Mouse (Mus musculus) gastrocnemius, postnatal 10 days (tissue): ENCODE results near the gene Amotl1. TPM values are rescaled to one million over a fixed set of nuclear protein-coding genes. Genes with fewer than 3 reads are reported as not detected.
"Not testable (repeated sequence)": the region's sequence is repeated elsewhere in the genome, so short reads cannot be mapped to it uniquely, and the experiment has no call there.

Source experiments
- DNase-seq: peaks from one replicate; pipeline ENCODE4 v3.0.0; 2021; ENCODE audit warnings: mixed read lengths
- long read RNA-seq, 2 experiments: library from polyadenylated mRNA; stranded (forward); transcript quantifications; one replicate each; pipeline ENCODE4 v2.0.0; 2021
- total RNA-seq, 2 experiments: library from RNA; stranded (reverse); gene quantifications; 2 replicates each; pipeline ENCODE4 v1.2.3; 2021

Gene Amotl1
- 100 to 1,000 TPM; 271 to 282 TPM for total RNA-seq
- long read RNA-seq, experiment 1, full-length matches to known transcripts: 3 of 108 reads
- long read RNA-seq, experiment 1, partial matches to known transcripts: 19 of 108 reads
- long read RNA-seq, experiment 1, other reads (novel, unspliced or antisense): 86 of 108 reads
- long read RNA-seq, experiment 2, partial matches to known transcripts: 10 of 66 reads
- long read RNA-seq, experiment 2, other reads (novel, unspliced or antisense): 56 of 66 reads

GRCm38 (mm10) chr9:14644956-14645355, at the start of gene Amotl1:
TSS of gene Amotl1 (minus strand) at chr9:14645056.
- DNase-seq: no peak

GRCm38 (mm10) chr9:14689376-14690108, 44.7 kb upstream of the Amotl1 start:
- no peak for DNase-seq

- no peak for DNase-seq
Measured at GRCm38 (mm10) chr9:14684363-14684762, 39.5 kb upstream of the Amotl1 start.

GRCm38 (mm10) chr9:14682741-14683140, 37.9 kb upstream of the Amotl1 start:
- no peak for DNase-seq

GRCm38 (mm10) chr9:14680584-14680983, 35.7 kb upstream of the Amotl1 start:
- DNase-seq: no peak

- DNase-seq: no peak
Measured at GRCm38 (mm10) chr9:14675707-14676691, 31.1 kb upstream of the Amotl1 start.

- DNase-seq: no peak
Measured at GRCm38 (mm10) chr9:14674506-14674905, 29.6 kb upstream of the Amotl1 start.

- no peak for DNase-seq
Measured at GRCm38 (mm10) chr9:14673109-14673508, 28.3 kb upstream of the Amotl1 start.

- DNase-seq: not testable (repeated sequence)
Measured at GRCm38 (mm10) chr9:14671965-14672364, 27.1 kb upstream of the Amotl1 start.

GRCm38 (mm10) chr9:14668382-14668781, 23.5 kb upstream of the Amotl1 start:
- no peak for DNase-seq

- no peak for DNase-seq
Measured at GRCm38 (mm10) chr9:14666071-14666470, 21.2 kb upstream of the Amotl1 start.

- DNase-seq: no peak
Measured at GRCm38 (mm10) chr9:14663591-14663990, 18.7 kb upstream of the Amotl1 start.

- no peak for DNase-seq
Measured at GRCm38 (mm10) chr9:14662876-14663275, 18.0 kb upstream of the Amotl1 start.

- no peak for DNase-seq
Measured at GRCm38 (mm10) chr9:14662138-14662537, 17.3 kb upstream of the Amotl1 start.

- DNase-seq: no peak
Measured at GRCm38 (mm10) chr9:14657926-14658325, 13.1 kb upstream of the Amotl1 start.

GRCm38 (mm10) chr9:14654010-14654409, 9.2 kb upstream of the Amotl1 start:
- DNase-seq: no peak

GRCm38 (mm10) chr9:14652761-14653160, 7.9 kb upstream of the Amotl1 start:
- DNase-seq: no peak

- DNase-seq: no peak
Measured at GRCm38 (mm10) chr9:14647849-14648248, 3.0 kb upstream of the Amotl1 start.

- DNase-seq: no peak
Measured at GRCm38 (mm10) chr9:14646641-14647040, 1.8 kb upstream of the Amotl1 start.

- DNase-seq: no peak
Measured at GRCm38 (mm10) chr9:14646061-14646460, 1.2 kb upstream of the Amotl1 start.

- DNase-seq: no peak
Measured at GRCm38 (mm10) chr9:14643328-14643727, 1.5 kb downstream of the Amotl1 start.

- no peak for DNase-seq
Measured at GRCm38 (mm10) chr9:14642251-14643021, 2.4 kb downstream of the Amotl1 start.
